Mouse (Mus musculus): Measurements from ENCODE around the gene Apol8. TPM values are rescaled to one million over a fixed set of nuclear protein-coding genes. Genes with fewer than 3 reads are reported as not detected.

Gene Apol8
- total and polyA plus RNA-seq, 2 experiments from 2014 or later: 0.36 TPM; not detected in 1

Other genes with a start within 250 kb of the Apol8 start
- not detected in 2 replicates for gene Apol11a, start 248.7 kb downstream of the Apol8 start, total RNA-seq (2014; rRNA removed)
- not detected in 2 replicates for gene Apol11a, start 248.7 kb downstream of the Apol8 start, polyA plus RNA-seq (2015; fragmentation: Nextera tagmentation; extraction: Ambion mirVana)
- not detected in 2 replicates for gene Apol7c, start 223.7 kb downstream of the Apol8 start, total RNA-seq (2014; rRNA removed)
- not detected in 2 replicates for gene Apol7c, start 223.7 kb downstream of the Apol8 start, polyA plus RNA-seq (2015; fragmentation: Nextera tagmentation; extraction: Ambion mirVana)
- gene 1700025B11Rik, start 195.1 kb downstream of the Apol8 start, total RNA-seq (2014; rRNA removed): not detected in 2 replicates
- gene 1700025B11Rik, start 195.1 kb downstream of the Apol8 start, polyA plus RNA-seq (2015; fragmentation: Nextera tagmentation; extraction: Ambion mirVana): 0.51 TPM in 1 of 2 replicates, not detected in the other
- gene Apol10b, start 160.9 kb downstream of the Apol8 start, total RNA-seq (2014; rRNA removed): not detected in 2 replicates
- gene Apol10b, start 160.9 kb downstream of the Apol8 start, polyA plus RNA-seq (2015; fragmentation: Nextera tagmentation; extraction: Ambion mirVana): not detected in 2 replicates
- gene Gm36245, start 157.7 kb downstream of the Apol8 start, total RNA-seq (2014; rRNA removed): not detected in 2 replicates
- not detected in 2 replicates for gene Gm36245, start 157.7 kb downstream of the Apol8 start, polyA plus RNA-seq (2015; fragmentation: Nextera tagmentation; extraction: Ambion mirVana)
- gene Apol11b, start 113.7 kb downstream of the Apol8 start, total RNA-seq (2014; rRNA removed): not detected in 2 replicates
- gene Apol11b, start 113.7 kb downstream of the Apol8 start, polyA plus RNA-seq (2015; fragmentation: Nextera tagmentation; extraction: Ambion mirVana): not detected in 2 replicates
- not detected in 2 replicates for gene Apol7e, start 58.1 kb downstream of the Apol8 start, total RNA-seq (2014; rRNA removed)
- gene Apol7e, start 58.1 kb downstream of the Apol8 start, polyA plus RNA-seq (2015; fragmentation: Nextera tagmentation; extraction: Ambion mirVana): not detected in 2 replicates
- gene Apol9b, start 28.0 kb downstream of the Apol8 start, total RNA-seq (2014; rRNA removed): 0.33 TPM in 1 of 2 replicates, not detected in the other
- 0.43 TPM in 1 of 2 replicates, not detected in the other for gene Apol9b, start 28.0 kb downstream of the Apol8 start, polyA plus RNA-seq (2015; fragmentation: Nextera tagmentation; extraction: Ambion mirVana)
- 26.9 and 30.8 TPM in 2 replicates for gene Myh9, start 85.2 kb upstream of the Apol8 start, total RNA-seq (2014; rRNA removed)
- gene Myh9, start 85.2 kb upstream of the Apol8 start, polyA plus RNA-seq (2015; fragmentation: Nextera tagmentation; extraction: Ambion mirVana): 6.4 and 8.2 TPM in 2 replicates
- 39.6 and 39.9 TPM in 2 replicates for gene Txn2, start 172.0 kb upstream of the Apol8 start, total RNA-seq (2014; rRNA removed)
- 182 and 194 TPM in 2 replicates for gene Txn2, start 172.0 kb upstream of the Apol8 start, polyA plus RNA-seq (2015; fragmentation: Nextera tagmentation; extraction: Ambion mirVana)
- gene Foxred2, start 199.7 kb upstream of the Apol8 start, total RNA-seq (2014; rRNA removed): 23.9 and 31.0 TPM in 2 replicates
- gene Foxred2, start 199.7 kb upstream of the Apol8 start, polyA plus RNA-seq (2015; fragmentation: Nextera tagmentation; extraction: Ambion mirVana): 10.3 and 11.2 TPM in 2 replicates
- gene Eif3d, start 213.8 kb upstream of the Apol8 start, total RNA-seq (2014; rRNA removed): 133 and 142 TPM in 2 replicates
- gene Eif3d, start 213.8 kb upstream of the Apol8 start, polyA plus RNA-seq (2015; fragmentation: Nextera tagmentation; extraction: Ambion mirVana): 154 and 160 TPM in 2 replicates